Mouse (Mus musculus): ENCODE data around the gene March9. TPM values are rescaled to one million over a fixed set of nuclear protein-coding genes. Genes with fewer than 3 reads are reported as not detected.
A peak's percentile ranks its signal among the peaks of the same experiment; 100 is the strongest.

The March9 gene
- polyA plus RNA-seq (2016; fragmentation: Nextera tagmentation; extraction: Ambion mirVana), result 6.1 TPM in 2 replicates

GRCm38 (mm10) chr10:127059968-127060916 lies at the start of gene March9:
TSS of gene March9 (minus strand) at chr10:127060184.
- H3K27me3 ChIP-seq (replicated peaks), result no peaks in the 10 kb centered on the region
- peak within 1 kb of the TSS; percentile 82 for H3K27ac ChIP-seq
- H3K4me3 ChIP-seq, result peak within 1 kb of the TSS; percentile 92
- no peaks in the 10 kb centered on the region for H3K9me3 ChIP-seq
- H3K9ac ChIP-seq, result peak within 1 kb of the TSS; percentile 97
- peaks cover 29% of the 10 kb centered on the region for H3K36me3 ChIP-seq
- 2% methylated on average over 63 of the region's 72 CpGs for WGBS
- ATAC-seq (ENCODE audit: low FRiP score, low read depth), result peak; percentile 26
- peaks cover 35% of the 10 kb centered on the region for H3K4me1 ChIP-seq
- H3K4me2 ChIP-seq (replicated peaks), result peak within 1 kb of the TSS; percentile 95

- Histone ChIP-seq H3K9ac (no peak overlapping the region), H3K27ac (no peak overlapping the region), H3K4me1 (no peaks in the 10 kb centered on the region), H3K9me3 (no peaks in the 10 kb centered on the region), H3K4me2 (replicated peaks) (no peak overlapping the region), H3K36me3 (peaks cover 40% of the 10 kb centered on the region), H3K27me3 (replicated peaks) (no peaks in the 10 kb centered on the region), H3K4me3 (no peak overlapping the region)
- 94% methylated on average over 3 of the region's 3 CpGs for WGBS
- no peak for ATAC-seq (ENCODE audit: low FRiP score, low read depth)
Observed at GRCm38 (mm10) chr10:127108262-127108583, 48.2 kb upstream of the March9 start.

- ATAC-seq (ENCODE audit: low FRiP score, low read depth), result no peak
- Histone ChIP-seq H3K27me3 (replicated peaks) (no peaks in the 10 kb centered on the region), H3K4me2 (replicated peaks) (no peak overlapping the region), H3K9ac (no peak overlapping the region), H3K4me1 (no peaks in the 10 kb centered on the region), H3K36me3 (peaks cover 35% of the 10 kb centered on the region), H3K27ac (no peak overlapping the region), H3K4me3 (no peak overlapping the region), H3K9me3 (no peaks in the 10 kb centered on the region)
- WGBS, result 91% methylated on average over 16 of the region's 16 CpGs
Observed at GRCm38 (mm10) chr10:127107563-127108261, 47.7 kb upstream of the March9 start.

- Histone ChIP-seq H3K27me3 (replicated peaks) (no peaks in the 10 kb centered on the region), H3K9ac (no peak overlapping the region), H3K9me3 (no peaks in the 10 kb centered on the region), H3K27ac (no peak overlapping the region), H3K4me1 (no peaks in the 10 kb centered on the region), H3K36me3 (peaks cover 45% of the 10 kb centered on the region), H3K4me3 (no peak overlapping the region), H3K4me2 (replicated peaks) (no peak overlapping the region)
- ATAC-seq (ENCODE audit: low FRiP score, low read depth), result no peak
- WGBS, result 90% methylated on average over 7 of the region's 7 CpGs
Observed at GRCm38 (mm10) chr10:127103631-127104030, 43.6 kb upstream of the March9 start.

- H3K27ac ChIP-seq, result no peak overlapping the region
- whole genome bisulfite sequencing, result 84% methylated on average over 6 of the region's 6 CpGs
- ATAC-seq (ENCODE audit: low FRiP score, low read depth), result no peak
- H3K36me3 ChIP-seq, result peaks cover 51% of the 10 kb centered on the region
- H3K4me2 ChIP-seq (replicated peaks), result no peak overlapping the region
- H3K27me3 ChIP-seq (replicated peaks), result no peaks in the 10 kb centered on the region
- H3K4me3 ChIP-seq, result no peak overlapping the region
- H3K9me3 ChIP-seq, result no peaks in the 10 kb centered on the region
- no peaks in the 10 kb centered on the region for H3K4me1 ChIP-seq
- H3K9ac ChIP-seq, result no peak overlapping the region
Observed at GRCm38 (mm10) chr10:127101151-127101550, 41.2 kb upstream of the March9 start.

GRCm38 (mm10) chr10:127100414-127100813 lies 40.4 kb upstream of the March9 start:
- no peak for ATAC-seq (ENCODE audit: low FRiP score, low read depth)
- H3K9ac ChIP-seq, result no peak overlapping the region

GRCm38 (mm10) chr10:127099868-127100267 lies 39.9 kb upstream of the March9 start:
- Histone ChIP-seq H3K9ac (no peak overlapping the region), H3K4me3 (no peak overlapping the region), H3K4me2 (replicated peaks) (no peak overlapping the region), H3K27me3 (replicated peaks) (no peaks in the 10 kb centered on the region), H3K9me3 (no peaks in the 10 kb centered on the region), H3K27ac (no peak overlapping the region), H3K36me3 (peaks cover 57% of the 10 kb centered on the region), H3K4me1 (no peaks in the 10 kb centered on the region)
- 93% methylated on average over 15 of the region's 15 CpGs for WGBS
- no peak for ATAC-seq (ENCODE audit: low FRiP score, low read depth)

More at GRCm38 (mm10) chr10:127100414-127100813, 40.4 kb upstream of the March9 start:
- Histone ChIP-seq H3K27ac (no peak overlapping the region), H3K4me1 (no peaks in the 10 kb centered on the region), H3K4me3 (no peak overlapping the region), H3K27me3 (replicated peaks) (no peaks in the 10 kb centered on the region), H3K9me3 (no peaks in the 10 kb centered on the region), H3K4me2 (replicated peaks) (no peak overlapping the region), H3K36me3 (peaks cover 54% of the 10 kb centered on the region)
- WGBS, result 92% methylated on average over 8 of the region's 8 CpGs

- no peak for ATAC-seq (ENCODE audit: low FRiP score, low read depth)
- H3K27ac ChIP-seq, result no peak overlapping the region
- H3K4me3 ChIP-seq, result no peak overlapping the region
- no peak overlapping the region for H3K9ac ChIP-seq
- no peaks in the 10 kb centered on the region for H3K4me1 ChIP-seq
- no peaks in the 10 kb centered on the region for H3K9me3 ChIP-seq
- H3K27me3 ChIP-seq (replicated peaks), result 0 out of 2 replicates have a peak, but pooled peaks cover under 1% of the 10 kb centered on the region
- WGBS, result 95% methylated on average over 10 of the region's 10 CpGs
- no peak overlapping the region for H3K4me2 ChIP-seq (replicated peaks)
- peaks cover 55% of the 10 kb centered on the region for H3K36me3 ChIP-seq
Observed at GRCm38 (mm10) chr10:127099191-127099590, 39.2 kb upstream of the March9 start.

- Histone ChIP-seq H3K4me1 (no peaks in the 10 kb centered on the region), H3K27me3 (replicated peaks) (0 out of 2 replicates have a peak, but pooled peaks cover 3% of the 10 kb centered on the region), H3K9ac (no peak overlapping the region), H3K9me3 (no peaks in the 10 kb centered on the region), H3K27ac (no peak overlapping the region), H3K4me2 (replicated peaks) (no peak overlapping the region), H3K4me3 (no peak overlapping the region), H3K36me3 (peaks cover 53% of the 10 kb centered on the region)
- 81% methylated on average over 20 of the region's 20 CpGs for WGBS
- ATAC-seq (ENCODE audit: low FRiP score, low read depth), result no peak
Observed at GRCm38 (mm10) chr10:127098514-127098913, 38.5 kb upstream of the March9 start.

- H3K4me3 ChIP-seq, result no peak overlapping the region
- H3K36me3 ChIP-seq, result peaks cover 44% of the 10 kb centered on the region
- H3K27ac ChIP-seq, result no peak overlapping the region
- no peak overlapping the region for H3K9ac ChIP-seq
- WGBS, result 63% methylated on average over 7 of the region's 7 CpGs
- H3K4me2 ChIP-seq (replicated peaks), result no peak overlapping the region
- no peak for ATAC-seq (ENCODE audit: low FRiP score, low read depth)
- H3K27me3 ChIP-seq (replicated peaks), result peaks cover 41% of the 10 kb centered on the region
- H3K9me3 ChIP-seq, result no peaks in the 10 kb centered on the region
- peaks cover 17% of the 10 kb centered on the region for H3K4me1 ChIP-seq
Observed at GRCm38 (mm10) chr10:127094382-127094802, 34.4 kb upstream of the March9 start.

- Histone ChIP-seq H3K9me3 (no peaks in the 10 kb centered on the region), H3K4me2 (replicated peaks) (no peak overlapping the region), H3K9ac (no peak overlapping the region), H3K4me1 (peaks cover 17% of the 10 kb centered on the region), H3K36me3 (peaks cover 28% of the 10 kb centered on the region), H3K27me3 (replicated peaks) (peaks cover 57% of the 10 kb centered on the region), H3K27ac (no peak overlapping the region), H3K4me3 (no peak overlapping the region)
- 64% methylated on average over 4 of the region's 4 CpGs for WGBS
- no peak for ATAC-seq (ENCODE audit: low FRiP score, low read depth)
Observed at GRCm38 (mm10) chr10:127092742-127093141, 32.8 kb upstream of the March9 start.

Data from neural tube, embryonic 12.5 days (tissue).